Mouse (Mus musculus) thymus, adult 2 months (tissue): ENCODE data around the gene Kpna1.

ENCODE experiments used
- CTCF ChIP-seq: fragments of 200-500 bp; IDR thresholded peaks from 2 replicates; pipeline ENCODE4 v1.5.1; 2012; ENCODE audit warnings: mild to moderate bottlenecking, control low read depth, low read length, moderate library complexity, borderline replicate concordance; ENCODE audit not compliant: control insufficient read depth, poor library complexity, insufficient read depth; ENCODE audit errors: extremely low read depth
- POLR2A ChIP-seq: fragments of 200-500 bp; IDR thresholded peaks from 2 replicates; pipeline ENCODE4 v1.6.1; 2012; ENCODE audit warnings: mild to moderate bottlenecking, low read length, control low read depth, moderate library complexity; ENCODE audit not compliant: control insufficient read depth, poor library complexity, insufficient read depth; ENCODE audit errors: extremely low read depth

DNA sequence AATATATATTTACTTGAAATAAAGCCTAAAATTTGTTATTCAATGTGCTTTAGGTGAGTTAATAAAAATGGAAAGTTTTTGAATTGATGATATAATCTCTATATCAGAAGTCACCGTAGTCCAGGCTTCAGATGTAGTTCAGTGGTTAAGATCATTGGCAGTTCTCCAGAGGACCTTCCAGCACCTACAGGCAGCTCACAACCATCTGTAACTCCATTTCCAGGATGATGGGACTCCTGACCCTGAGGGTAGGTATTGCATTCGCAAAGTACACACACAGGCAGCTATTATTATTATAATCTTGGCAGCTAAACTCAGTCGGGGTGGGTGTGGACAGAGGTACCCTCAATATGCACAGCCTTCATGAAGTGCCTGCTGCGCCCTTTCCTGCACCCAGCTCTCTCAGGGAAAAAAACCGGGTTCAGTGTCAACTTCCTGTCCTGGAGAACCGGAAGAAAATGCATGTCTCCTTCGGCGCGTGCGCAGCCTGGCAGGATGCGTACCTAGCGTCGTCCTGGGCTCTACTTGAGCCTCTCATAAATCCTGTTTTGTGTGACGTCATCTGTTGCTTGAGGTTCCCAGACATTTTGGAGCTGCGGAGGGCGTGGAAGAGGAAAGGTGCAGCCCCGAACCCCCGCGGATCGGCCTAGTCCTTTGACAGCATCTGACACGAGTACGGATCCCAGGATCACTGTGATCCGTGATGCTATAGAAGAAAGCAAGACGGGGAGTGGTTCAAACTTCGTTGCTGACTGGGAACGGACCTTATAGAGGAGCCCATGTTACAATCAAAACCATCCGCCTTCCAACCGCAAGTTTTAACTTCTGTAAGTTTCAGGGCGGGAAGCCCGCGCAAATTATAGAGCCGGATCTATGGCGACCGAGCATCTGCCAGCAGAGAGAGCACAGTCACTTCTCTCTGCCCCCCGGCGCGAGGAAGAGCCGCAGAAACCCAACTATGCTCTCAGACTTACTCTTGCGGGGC, 62.4 kb downstream of the Kpna1 start, which contains the start of gene Wdr5b:
- TF ChIP-seq CTCF, result 0 out of 2 replicates have a peak, but pooled peaks have one; percentile 27
- TF ChIP-seq POLR2A, result peak; percentile 42; the same call in 1 of the 2 replicates
